Mouse (Mus musculus): ENCODE data around the gene Ppp1r32. TPM values are rescaled to one million over a fixed set of nuclear protein-coding genes. Genes with fewer than 3 reads are reported as not detected.

Gene Ppp1r32
- polyA plus RNA-seq, 1 experiment from 2014 or later: 0.15 TPM

DNA sequence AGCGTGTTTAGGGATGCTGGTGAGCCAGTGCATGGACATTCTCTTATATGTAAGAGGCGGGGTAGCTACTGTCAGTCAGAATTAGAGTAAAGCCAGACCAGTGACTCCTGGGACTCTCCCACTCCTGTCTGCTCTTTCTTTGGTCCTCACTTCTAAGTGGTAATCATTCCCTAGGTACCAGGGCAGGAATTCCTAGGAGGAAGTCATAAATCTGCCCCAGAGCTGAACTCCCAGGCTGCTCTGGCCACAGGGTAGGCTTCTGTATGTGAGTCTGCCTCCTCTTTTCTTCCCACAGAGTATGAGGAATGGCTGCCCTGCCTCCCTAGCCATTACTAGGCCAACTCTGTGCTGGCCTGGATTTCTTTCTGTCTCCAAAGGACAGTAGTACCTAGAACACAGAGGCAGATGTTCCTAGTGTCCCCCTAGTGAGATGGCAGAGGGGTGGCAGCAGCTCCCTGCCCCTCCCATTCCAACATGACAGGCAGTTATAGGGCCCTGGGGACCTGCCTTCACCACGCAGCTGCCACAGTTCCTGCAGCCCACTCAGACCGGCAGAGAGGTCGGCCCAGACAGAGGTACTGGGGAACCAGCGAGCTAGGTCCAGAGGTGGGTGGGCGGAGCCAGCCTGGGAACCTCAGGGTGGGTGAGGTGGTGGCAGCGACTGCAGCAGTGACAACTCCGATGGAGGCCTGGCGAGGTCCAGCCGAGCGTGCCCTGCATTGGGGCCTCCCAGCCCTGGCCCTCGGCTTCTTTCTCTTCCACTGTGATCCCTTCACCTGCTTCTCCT, 57.1 kb downstream of the Ppp1r32 start:
- Histone ChIP-seq H3K27ac (ENCODE audit: low read depth) (no peak overlapping the region), H3K9me3 (ENCODE audit: low read length) (no peaks in the 10 kb centered on the region), H3K27me3 (ENCODE audit: insufficient read depth, low read length) (peaks cover 21% of the 10 kb centered on the region), H3K9ac (replicated peaks) (no peak overlapping the region), H3K4me2 (ENCODE audit: low read depth, low read length) (no peak overlapping the region), H3K36me3 (replicated peaks; ENCODE audit: insufficient read depth, low read length) (no peaks in the 10 kb centered on the region), H3K4me1 (ENCODE audit: insufficient read depth) (no peaks in the 10 kb centered on the region), H3K4me3 (ENCODE audit: low read depth, low read length) (no peak overlapping the region)
- ATAC-seq (no peak), DNase-seq (no peak)
- WGBS (ENCODE audit: insufficient replicate concordance): 44% methylated on average over 8 of the region's 13 CpGs
- no peak for TF ChIP-seq EP300 (IDR thresholded peaks at IDR 0.05; ENCODE audit: low read depth)
- TF ChIP-seq CTCF (IDR thresholded peaks at IDR 0.05; ENCODE audit: low read depth): no peak

DNA sequence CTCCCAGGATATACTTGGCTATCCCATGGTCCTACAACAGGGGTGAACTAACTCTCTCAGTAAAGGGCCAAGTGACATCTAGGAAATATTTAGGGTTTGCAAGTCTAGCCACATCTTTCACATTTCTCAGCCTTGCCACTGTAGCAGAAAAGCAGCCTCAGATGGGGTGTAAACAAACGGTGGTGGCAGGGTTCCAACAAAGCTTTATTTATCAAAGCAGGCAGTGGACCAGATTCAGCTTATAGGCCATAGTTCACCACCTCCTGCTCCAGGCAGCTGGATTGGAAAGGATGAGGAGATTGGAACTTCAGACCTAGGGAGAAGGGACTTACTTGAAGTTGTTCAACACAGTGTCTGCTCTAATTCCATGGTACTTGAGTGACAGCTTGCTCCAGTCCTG, 58.0 kb downstream of the Ppp1r32 start:
- ATAC-seq: no peak
- 63% methylated on average over 1 of the region's 1 CpGs for WGBS (ENCODE audit: insufficient replicate concordance)
- no peak overlapping the region for H3K27ac ChIP-seq (ENCODE audit: low read depth)

More for the DNA sequence above, 58.0 kb downstream of the Ppp1r32 start:
- H3K36me3 ChIP-seq (replicated peaks; ENCODE audit: insufficient read depth, low read length): no peaks in the 10 kb centered on the region
- H3K4me3 ChIP-seq (ENCODE audit: low read depth, low read length): no peak overlapping the region
- DNase-seq: no peak
- peaks cover 21% of the 10 kb centered on the region for H3K27me3 ChIP-seq (ENCODE audit: insufficient read depth, low read length)
- H3K9ac ChIP-seq (replicated peaks): no peak overlapping the region
- H3K9me3 ChIP-seq (ENCODE audit: low read length): no peaks in the 10 kb centered on the region
- H3K4me1 ChIP-seq (ENCODE audit: insufficient read depth): no peaks in the 10 kb centered on the region
- TF ChIP-seq CTCF (IDR thresholded peaks at IDR 0.05; ENCODE audit: low read depth) (no peak), EP300 (IDR thresholded peaks at IDR 0.05; ENCODE audit: low read depth) (no peak)
- H3K4me2 ChIP-seq (ENCODE audit: low read depth, low read length): no peak overlapping the region

Other genes starting within 250 kb of the Ppp1r32 start
- gene Myrf, start 242.2 kb downstream of the Ppp1r32 start, polyA plus RNA-seq (2015; fragmentation: Nextera tagmentation; extraction: Ambion mirVana): 2.1 and 2.5 TPM in 2 replicates
- gene Dagla, start 178.1 kb downstream of the Ppp1r32 start, polyA plus RNA-seq (2015; fragmentation: Nextera tagmentation; extraction: Ambion mirVana): 0.21 and 0.28 TPM in 2 replicates
- gene Syt7, start 93.8 kb downstream of the Ppp1r32 start, polyA plus RNA-seq (2015; fragmentation: Nextera tagmentation; extraction: Ambion mirVana): 0.04 and 0.24 TPM in 2 replicates
- 0.05 TPM in 1 of 2 replicates, not detected in the other for gene Lrrc10b, start 25.5 kb downstream of the Ppp1r32 start, polyA plus RNA-seq (2015; fragmentation: Nextera tagmentation; extraction: Ambion mirVana)
- gene Cpsf7, start 42.3 kb upstream of the Ppp1r32 start, polyA plus RNA-seq (2015; fragmentation: Nextera tagmentation; extraction: Ambion mirVana): 8.5 and 9.1 TPM in 2 replicates
- 23.6 and 25.4 TPM in 2 replicates for gene Sdhaf2, start 43.2 kb upstream of the Ppp1r32 start, polyA plus RNA-seq (2015; fragmentation: Nextera tagmentation; extraction: Ambion mirVana)
- gene Tmem216, start 73.3 kb upstream of the Ppp1r32 start, polyA plus RNA-seq (2015; fragmentation: Nextera tagmentation; extraction: Ambion mirVana): 11.7 and 13.0 TPM in 2 replicates
- 18.5 and 19.0 TPM in 2 replicates for gene Cyb561a3, start 94.2 kb upstream of the Ppp1r32 start, polyA plus RNA-seq (2015; fragmentation: Nextera tagmentation; extraction: Ambion mirVana)
- 8.2 and 8.4 TPM in 2 replicates for gene Tmem138, start 94.4 kb upstream of the Ppp1r32 start, polyA plus RNA-seq (2015; fragmentation: Nextera tagmentation; extraction: Ambion mirVana)
- gene Ddb1, start 122.4 kb upstream of the Ppp1r32 start, polyA plus RNA-seq (2015; fragmentation: Nextera tagmentation; extraction: Ambion mirVana): 68.7 and 81.3 TPM in 2 replicates
- gene Tkfc, start 122.7 kb upstream of the Ppp1r32 start, polyA plus RNA-seq (2015; fragmentation: Nextera tagmentation; extraction: Ambion mirVana): 82.1 and 133 TPM in 2 replicates
- 18.2 and 19.9 TPM in 2 replicates for gene Vwce, start 151.3 kb upstream of the Ppp1r32 start, polyA plus RNA-seq (2015; fragmentation: Nextera tagmentation; extraction: Ambion mirVana)
- 0.07 TPM in 1 of 2 replicates, not detected in the other for gene Pga5, start 195.1 kb upstream of the Ppp1r32 start, polyA plus RNA-seq (2015; fragmentation: Nextera tagmentation; extraction: Ambion mirVana)
- gene Vps37c, start 205.8 kb upstream of the Ppp1r32 start, polyA plus RNA-seq (2015; fragmentation: Nextera tagmentation; extraction: Ambion mirVana): 8.2 and 9.4 TPM in 2 replicates